Mouse (Mus musculus) kidney, embryonic 16.5 days (tissue): ENCODE measurements at regions not wholly inside any gene's neighbourhood (a gene's known extent, or its start where the extent isn't known, plus 50 kb on each side); places are given as distances from the start of the nearest gene placed in this dataset.
A peak's percentile ranks its signal among the peaks of the same experiment; 100 is the strongest.

ENCODE experiments used
- ATAC-seq: fragments of 200-750 bp; cut with Nextera tagmentation; 2 replicates; pipeline ENCODE4 v1.8.0; 2017; ENCODE audit warnings: moderate TSS enrichment; ENCODE audit not compliant: low FRiP score, low TSS enrichment
- H3K27ac ChIP-seq: fragments of 300-500 bp; sonication (generic); 2 replicates; pipeline ENCODE4 v1.5.1; 2014; ENCODE audit warnings: low read length
- H3K27me3 ChIP-seq: fragments of 300-500 bp; sonication (generic); 2 replicates; pipeline ENCODE4 v1.6.1; 2014; ENCODE audit warnings: low read length, control low read depth, mixed read lengths; ENCODE audit not compliant: insufficient read depth
- H3K36me3 ChIP-seq: fragments of 300-500 bp; sonication (generic); 2 replicates; pipeline ENCODE4 v1.6.1; 2014; ENCODE audit warnings: low read length, control low read depth, mixed read lengths; ENCODE audit not compliant: insufficient read depth
- H3K4me1 ChIP-seq: fragments of 300-500 bp; sonication (generic); 2 replicates; pipeline ENCODE4 v1.6.1; 2014; ENCODE audit warnings: low read length, control low read depth, mixed read lengths; ENCODE audit not compliant: insufficient read depth
- H3K4me2 ChIP-seq: fragments of 300-500 bp; sonication (generic); replicated peaks from 2 replicates; pipeline ENCODE4 v1.6.1; 2014; ENCODE audit warnings: low read depth, low read length
- H3K4me3 ChIP-seq: fragments of 300-500 bp; sonication (generic); 2 replicates; pipeline ENCODE4 v1.5.1; 2014; ENCODE audit warnings: mild to moderate bottlenecking, low read length
- H3K9ac ChIP-seq: fragments of 300-500 bp; sonication (generic); replicated peaks from 2 replicates; pipeline ENCODE4 v1.6.1; 2014; ENCODE audit warnings: low read length
- H3K9me3 ChIP-seq: fragments of 300-500 bp; sonication (generic); 2 replicates; pipeline ENCODE4 v1.6.1; 2016; ENCODE audit warnings: low read length, control low read depth
- WGBS: fragments of 180-500 bp; shearing (Covaris S2); extraction: QIAGEN DNeasy Blood & Tissue Kit; methylation state at CpG from one replicate; pipeline ENCODE4 v1.1.7; 2014; 5-methylcytosine and 5-hydroxymethylcytosine counted together

GRCm38 (mm10) chr12:57809961-57810360, 246.0 kb downstream of the Ttc6 start:
- WGBS = 87% methylated on average over 2 of the region's 2 CpGs

DNA sequence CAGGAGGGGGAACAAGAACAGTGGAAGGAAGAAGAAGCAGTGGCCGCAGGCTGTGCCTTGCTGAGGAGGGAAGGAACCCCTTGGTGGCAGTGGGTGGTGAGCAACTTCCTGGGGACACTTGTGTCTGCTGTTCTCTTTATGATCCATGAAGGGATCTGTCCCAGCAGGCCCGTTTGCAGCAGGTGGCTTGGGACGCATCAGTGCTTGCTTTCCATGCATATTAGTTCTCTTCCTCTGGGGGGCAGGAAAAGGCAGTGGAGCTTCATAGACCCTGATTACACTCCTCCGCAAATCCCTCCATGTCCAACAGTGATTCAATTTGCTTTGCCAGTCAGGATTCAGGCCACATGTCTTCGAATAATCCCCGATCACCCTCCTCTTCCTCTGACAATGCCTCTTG, 259.9 kb downstream of the Ttc6 start:
- no peak overlapping the region for H3K9ac ChIP-seq
- no peaks in the 10 kb centered on the region for H3K4me1 ChIP-seq
- H3K4me2 ChIP-seq = no peak overlapping the region
- 55% methylated on average over 6 of the region's 6 CpGs for WGBS
- no peak overlapping the region for H3K27ac ChIP-seq
- no peaks in the 10 kb centered on the region for H3K36me3 ChIP-seq
- ATAC-seq = peak; percentile 35; the same call in 1 of the 2 replicates
- H3K4me3 ChIP-seq = no peak overlapping the region
- H3K27me3 ChIP-seq = no peaks in the 10 kb centered on the region
- no peaks in the 10 kb centered on the region for H3K9me3 ChIP-seq

More at GRCm38 (mm10) chr12:57809961-57810360, 246.0 kb downstream of the Ttc6 start:
- H3K27me3 ChIP-seq = no peaks in the 10 kb centered on the region
- H3K4me3 ChIP-seq = no peak overlapping the region
- no peaks in the 10 kb centered on the region for H3K36me3 ChIP-seq
- H3K4me2 ChIP-seq = no peak overlapping the region
- ATAC-seq = no peak
- H3K4me1 ChIP-seq = no peaks in the 10 kb centered on the region
- H3K27ac ChIP-seq = no peak overlapping the region
- no peak overlapping the region for H3K9ac ChIP-seq
- H3K9me3 ChIP-seq = no peaks in the 10 kb centered on the region

- Histone ChIP-seq H3K4me2 (no peak overlapping the region), H3K36me3 (no peaks in the 10 kb centered on the region), H3K9ac (no peak overlapping the region), H3K4me1 (no peaks in the 10 kb centered on the region), H3K4me3 (no peak overlapping the region), H3K27ac (no peak overlapping the region), H3K9me3 (no peaks in the 10 kb centered on the region), H3K27me3 (no peaks in the 10 kb centered on the region)
- 15% methylated on average over 3 of the region's 3 CpGs for WGBS
- no peak for ATAC-seq
Measured at GRCm38 (mm10) chr12:57825754-57826153, 261.8 kb downstream of the Ttc6 start.

- no peak overlapping the region for H3K27ac ChIP-seq
- H3K9me3 ChIP-seq = no peaks in the 10 kb centered on the region
- H3K9ac ChIP-seq = no peak overlapping the region
- no peak overlapping the region for H3K4me2 ChIP-seq
- 74% methylated on average over 4 of the region's 4 CpGs for WGBS
- no peaks in the 10 kb centered on the region for H3K27me3 ChIP-seq
- no peaks in the 10 kb centered on the region for H3K36me3 ChIP-seq
- H3K4me3 ChIP-seq = no peak overlapping the region
- no peak for ATAC-seq
- no peaks in the 10 kb centered on the region for H3K4me1 ChIP-seq
Measured at GRCm38 (mm10) chr12:57842813-57843212, 278.9 kb downstream of the Ttc6 start.

GRCm38 (mm10) chr12:57871028-57871427, 307.1 kb downstream of the Ttc6 start:
- H3K4me3 ChIP-seq = no peak overlapping the region
- 90% methylated on average over 2 of the region's 2 CpGs for WGBS
- H3K4me1 ChIP-seq = no peaks in the 10 kb centered on the region
- no peak overlapping the region for H3K4me2 ChIP-seq
- no peak overlapping the region for H3K27ac ChIP-seq
- no peaks in the 10 kb centered on the region for H3K36me3 ChIP-seq
- H3K27me3 ChIP-seq = no peaks in the 10 kb centered on the region
- ATAC-seq = no peak
- H3K9me3 ChIP-seq = no peaks in the 10 kb centered on the region
- H3K9ac ChIP-seq = no peak overlapping the region

DNA sequence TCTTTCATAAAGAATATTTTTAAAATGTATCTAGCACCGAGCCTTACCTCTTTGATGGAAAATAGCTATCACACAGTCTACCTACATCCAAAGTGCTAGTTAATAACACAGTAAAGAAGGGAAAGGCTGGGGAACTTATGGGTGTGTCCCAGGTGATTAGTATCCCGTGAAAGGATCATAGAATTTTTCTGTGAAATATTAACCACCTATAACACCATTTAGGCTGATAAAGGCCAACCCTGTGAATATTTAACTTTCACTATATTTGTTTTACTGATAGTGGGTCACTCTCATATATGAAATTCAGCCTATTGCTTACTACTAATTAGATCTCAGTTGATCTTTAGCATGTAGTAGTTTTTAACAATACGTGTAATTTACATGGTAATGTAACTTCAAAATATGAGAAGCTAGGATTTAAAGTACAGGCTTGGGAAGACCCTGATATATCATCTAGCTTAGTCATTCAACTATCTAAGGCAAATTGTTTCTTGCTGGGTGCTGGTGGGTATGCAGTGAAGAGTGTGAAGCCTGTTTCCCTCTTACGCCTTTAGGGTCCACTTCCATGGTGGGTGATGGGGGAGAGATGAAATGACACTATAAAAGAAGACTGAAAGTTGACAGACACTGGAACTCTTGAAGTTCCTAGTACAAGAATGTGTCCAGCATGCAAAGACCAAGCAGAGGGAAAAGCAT, 320.6 kb upstream of the Sstr1 start:
- H3K9me3 ChIP-seq = no peaks in the 10 kb centered on the region
- H3K4me2 ChIP-seq = no peak overlapping the region
- H3K27me3 ChIP-seq = no peaks in the 10 kb centered on the region
- H3K36me3 ChIP-seq = no peaks in the 10 kb centered on the region
- H3K4me3 ChIP-seq = no peak overlapping the region
- WGBS = 72% methylated on average over 4 of the region's 4 CpGs
- no peaks in the 10 kb centered on the region for H3K4me1 ChIP-seq
- no peak overlapping the region for H3K9ac ChIP-seq
- no peak for ATAC-seq
- H3K27ac ChIP-seq = no peak overlapping the region

DNA sequence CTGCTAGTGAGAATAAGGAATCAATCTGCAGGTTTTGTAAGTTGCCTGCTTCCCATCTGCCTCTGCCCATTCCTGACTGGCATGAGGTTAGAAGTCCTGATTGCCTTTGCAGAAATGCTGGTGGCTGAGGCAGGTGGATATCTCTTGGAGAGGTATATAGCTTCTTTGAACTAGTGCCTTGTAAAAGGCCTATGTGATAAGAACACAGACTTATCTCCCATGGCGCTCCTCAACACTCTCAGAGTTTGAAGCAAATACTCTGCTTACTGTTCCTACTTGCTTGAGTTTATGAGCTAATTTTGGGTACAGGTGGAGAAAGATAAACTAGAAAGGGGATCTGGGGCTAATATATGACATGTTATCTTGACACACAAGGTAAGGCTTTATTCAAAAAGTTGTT, 320.0 kb upstream of the Sstr1 start:
- WGBS = 96% methylated on average over 1 of the region's 1 CpGs
- ATAC-seq = no peak
- Histone ChIP-seq H3K9me3 (no peaks in the 10 kb centered on the region), H3K27ac (no peak overlapping the region), H3K4me1 (no peaks in the 10 kb centered on the region), H3K4me3 (no peak overlapping the region), H3K9ac (no peak overlapping the region), H3K36me3 (no peaks in the 10 kb centered on the region), H3K4me2 (no peak overlapping the region), H3K27me3 (no peaks in the 10 kb centered on the region)

DNA sequence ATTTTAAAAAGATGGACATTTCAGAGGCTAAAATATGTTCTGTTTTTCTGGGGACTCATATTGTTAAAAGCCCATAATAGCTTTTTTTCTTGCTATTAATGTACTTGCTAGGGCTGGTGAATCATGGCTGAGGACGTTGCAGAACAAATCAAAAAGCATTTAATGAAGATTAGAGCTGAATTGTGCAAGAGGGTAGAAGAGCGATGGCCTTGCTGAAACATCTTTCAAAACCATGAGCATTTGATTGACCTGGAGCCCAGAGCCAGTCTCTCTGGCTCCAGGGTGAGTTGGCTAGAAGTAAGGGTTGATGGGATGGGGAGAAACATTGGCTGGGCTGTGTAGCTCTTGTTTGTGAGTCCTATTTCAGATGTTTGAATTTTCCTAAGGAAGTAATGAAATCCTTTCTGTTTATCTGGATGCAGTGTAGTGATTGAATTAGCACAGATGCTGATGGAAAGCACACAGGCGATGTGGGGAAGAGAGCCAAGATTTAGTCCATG, 313.8 kb upstream of the Sstr1 start:
- Histone ChIP-seq H3K27ac (no peak overlapping the region), H3K36me3 (no peaks in the 10 kb centered on the region), H3K27me3 (no peaks in the 10 kb centered on the region), H3K4me3 (no peak overlapping the region), H3K9me3 (no peaks in the 10 kb centered on the region), H3K4me2 (no peak overlapping the region), H3K4me1 (no peaks in the 10 kb centered on the region), H3K9ac (no peak overlapping the region)
- no peak for ATAC-seq
- 70% methylated on average over 3 of the region's 3 CpGs for WGBS

GRCm38 (mm10) chr12:57904658-57905057, 306.9 kb upstream of the Sstr1 start:
- no peaks in the 10 kb centered on the region for H3K36me3 ChIP-seq
- H3K27ac ChIP-seq = no peak overlapping the region
- H3K27me3 ChIP-seq = no peaks in the 10 kb centered on the region
- no peaks in the 10 kb centered on the region for H3K4me1 ChIP-seq
- H3K9me3 ChIP-seq = no peaks in the 10 kb centered on the region
- 57% methylated on average over 1 of the region's 1 CpGs for WGBS
- H3K4me2 ChIP-seq = no peak overlapping the region
- ATAC-seq = no peak
- H3K9ac ChIP-seq = no peak overlapping the region
- no peak overlapping the region for H3K4me3 ChIP-seq

DNA sequence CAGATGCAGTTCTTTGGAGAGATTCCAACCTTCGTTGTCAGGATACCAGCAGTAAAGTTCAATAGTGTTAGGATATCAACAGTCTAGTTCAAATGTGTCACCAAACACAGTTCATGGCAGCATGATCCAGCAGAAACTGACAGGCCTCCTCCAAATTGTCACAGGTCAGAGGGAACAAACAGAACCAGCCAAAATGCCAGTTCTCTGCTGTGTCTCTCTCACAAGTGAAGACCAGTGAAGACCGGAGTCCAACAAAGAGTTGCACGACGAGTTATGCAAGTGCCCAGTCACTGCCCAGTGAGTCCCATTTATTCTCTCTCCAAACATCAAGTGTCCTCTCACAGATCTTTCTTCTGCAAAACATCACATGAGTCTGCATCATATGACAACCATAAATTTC, 293.4 kb upstream of the Sstr1 start:
- WGBS = 74% methylated on average over 4 of the region's 4 CpGs
- H3K27ac ChIP-seq = no peak overlapping the region
- ATAC-seq = no peak
- no peak overlapping the region for H3K4me2 ChIP-seq
- no peaks in the 10 kb centered on the region for H3K9me3 ChIP-seq
- H3K27me3 ChIP-seq = no peaks in the 10 kb centered on the region
- H3K4me1 ChIP-seq = no peaks in the 10 kb centered on the region
- H3K36me3 ChIP-seq = no peaks in the 10 kb centered on the region
- H3K9ac ChIP-seq = no peak overlapping the region
- no peak overlapping the region for H3K4me3 ChIP-seq
